Mouse (Mus musculus) lung, adult 18-20 months (tissue): ENCODE results near the gene Surf2.

Source experiments
- DNase-seq, 2 experiments: peaks; one replicate each; pipeline ENCODE4 v3.0.0; 2022; ENCODE audit warnings: mixed read lengths in 2 of 2

Gene Surf2

DNA sequence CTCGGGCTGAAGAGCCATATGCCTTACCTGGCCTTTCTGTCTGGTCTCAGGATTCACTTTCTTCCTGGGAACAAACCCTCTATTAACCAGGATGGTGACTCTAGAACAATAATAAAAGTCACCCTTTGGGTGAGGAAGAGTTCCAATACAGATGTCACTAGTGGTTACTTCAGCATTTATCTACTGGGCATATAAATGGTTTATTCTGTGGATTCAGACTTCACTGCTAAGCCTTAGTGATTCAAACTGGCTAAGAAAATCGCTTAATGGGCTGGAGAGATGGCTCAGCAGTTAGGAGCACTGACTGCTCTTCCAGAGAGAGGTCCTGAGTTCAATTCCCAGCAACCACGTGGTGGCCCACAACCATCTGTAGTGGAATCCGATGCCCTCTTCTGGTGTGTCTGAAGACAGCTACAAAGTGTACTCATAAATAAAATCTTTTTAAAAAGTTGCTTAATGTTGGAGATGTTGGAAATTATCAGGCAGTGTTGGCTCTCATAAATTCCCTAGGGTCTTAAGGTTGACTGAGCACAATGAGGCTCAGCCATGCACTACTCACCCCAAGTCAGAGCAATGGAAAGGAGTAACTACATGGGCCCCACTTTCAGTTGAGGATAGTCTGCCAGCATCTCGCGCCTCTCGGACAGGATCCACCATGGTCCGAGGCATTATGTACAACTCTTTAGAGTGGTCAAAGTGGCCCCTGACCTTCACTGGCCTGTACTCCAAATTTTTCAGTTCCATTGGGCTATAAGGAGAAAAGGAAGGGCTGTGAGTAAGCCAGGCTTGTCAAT is 1.8 kb upstream of the Surf2 start:
- DNase-seq: no peak

DNA sequence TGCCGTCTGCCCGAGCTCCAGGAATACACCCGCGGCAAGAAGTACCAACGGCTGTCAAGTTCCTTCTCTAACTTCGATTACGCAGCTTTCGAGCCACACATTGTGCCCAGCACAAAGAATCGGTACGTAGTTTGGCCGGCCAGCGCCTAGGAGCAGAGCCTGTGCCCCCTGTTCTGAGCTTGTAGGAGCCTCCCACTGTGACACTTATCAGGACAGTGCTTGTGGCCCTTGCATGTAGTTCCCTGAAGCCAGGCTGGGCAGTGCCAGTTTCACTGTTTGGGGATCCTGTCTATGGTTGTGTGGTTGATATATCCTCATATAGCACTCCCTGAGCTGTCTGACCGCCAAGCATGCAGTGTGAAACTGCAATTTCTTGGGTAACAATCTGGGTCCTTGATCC is 571 bp downstream of the Surf2 start:
- no peak for DNase-seq

DNA sequence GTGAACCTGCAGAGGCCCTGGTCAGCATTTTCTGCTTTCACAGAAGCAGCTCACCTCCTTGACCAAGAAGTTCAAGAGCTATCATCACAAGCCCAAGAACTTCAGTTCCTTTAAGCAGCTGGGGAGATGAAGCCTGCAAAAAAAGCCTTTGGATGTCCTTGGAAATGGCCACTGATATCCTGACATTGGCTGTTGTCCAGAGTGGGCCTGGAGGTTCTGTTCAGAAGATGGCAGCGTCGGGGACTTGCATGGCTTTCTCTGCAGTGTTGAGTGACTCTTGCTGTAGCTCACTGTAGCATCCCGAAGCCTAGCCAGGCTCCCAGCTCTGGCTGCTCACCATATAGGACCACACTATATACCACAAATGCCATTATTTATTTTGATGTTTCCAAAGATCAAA is 3.5 kb downstream of the Surf2 start:
- no peak for DNase-seq

DNA sequence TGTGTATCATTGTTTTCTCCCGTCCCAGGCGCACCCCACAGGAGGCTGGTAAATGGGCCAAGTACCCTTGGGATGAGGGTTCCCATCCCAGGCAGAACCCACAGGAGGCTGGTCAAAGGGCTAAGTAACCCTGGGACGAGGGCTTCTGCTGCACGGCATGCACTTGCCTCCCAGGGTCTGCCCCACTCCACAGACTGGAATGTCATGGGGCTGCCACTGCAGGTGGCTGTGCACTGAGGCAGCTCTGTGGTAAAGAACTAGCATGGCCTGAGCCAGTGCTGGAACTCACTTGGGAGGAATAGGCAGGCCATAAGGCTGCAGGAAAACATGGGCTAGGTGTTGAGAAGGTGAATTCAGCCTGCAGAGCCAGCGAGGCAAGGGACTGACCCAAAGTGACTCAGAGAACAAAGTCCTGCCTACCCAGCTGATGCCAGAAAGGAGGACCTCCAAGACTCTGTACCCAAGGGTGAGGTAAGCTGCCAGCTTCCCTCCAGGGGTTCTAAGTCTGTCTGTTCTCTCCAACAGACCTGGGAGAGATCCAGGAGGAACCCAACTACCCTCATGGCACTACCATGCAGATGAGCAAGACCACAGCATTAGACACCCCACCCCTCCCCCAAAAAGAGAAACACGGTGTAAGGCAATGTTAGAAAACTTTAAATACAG is 4.2 kb downstream of the Surf2 start:
- no peak for DNase-seq

DNA sequence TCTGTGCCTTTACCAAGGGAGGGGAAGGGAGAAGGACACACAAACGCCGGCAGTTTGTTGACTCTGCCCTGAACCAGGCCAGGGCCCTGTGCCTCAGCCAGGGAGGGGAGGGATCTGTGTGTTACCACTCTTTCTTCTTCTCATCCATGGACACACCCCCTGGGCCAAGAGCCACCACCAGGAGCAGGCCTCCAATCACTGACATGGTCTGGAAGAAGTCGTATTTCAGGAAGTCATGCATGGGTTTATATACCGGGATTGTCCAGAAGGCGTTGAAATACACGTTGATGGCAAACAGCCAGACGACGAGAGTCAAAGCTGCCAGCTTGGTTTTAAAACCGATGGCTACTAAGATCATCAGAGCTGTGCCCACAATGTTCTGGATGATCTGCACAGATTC is 5.6 kb downstream of the Surf2 start:
- DNase-seq: peak in 1 of 2 experiments; percentile 30

DNA sequence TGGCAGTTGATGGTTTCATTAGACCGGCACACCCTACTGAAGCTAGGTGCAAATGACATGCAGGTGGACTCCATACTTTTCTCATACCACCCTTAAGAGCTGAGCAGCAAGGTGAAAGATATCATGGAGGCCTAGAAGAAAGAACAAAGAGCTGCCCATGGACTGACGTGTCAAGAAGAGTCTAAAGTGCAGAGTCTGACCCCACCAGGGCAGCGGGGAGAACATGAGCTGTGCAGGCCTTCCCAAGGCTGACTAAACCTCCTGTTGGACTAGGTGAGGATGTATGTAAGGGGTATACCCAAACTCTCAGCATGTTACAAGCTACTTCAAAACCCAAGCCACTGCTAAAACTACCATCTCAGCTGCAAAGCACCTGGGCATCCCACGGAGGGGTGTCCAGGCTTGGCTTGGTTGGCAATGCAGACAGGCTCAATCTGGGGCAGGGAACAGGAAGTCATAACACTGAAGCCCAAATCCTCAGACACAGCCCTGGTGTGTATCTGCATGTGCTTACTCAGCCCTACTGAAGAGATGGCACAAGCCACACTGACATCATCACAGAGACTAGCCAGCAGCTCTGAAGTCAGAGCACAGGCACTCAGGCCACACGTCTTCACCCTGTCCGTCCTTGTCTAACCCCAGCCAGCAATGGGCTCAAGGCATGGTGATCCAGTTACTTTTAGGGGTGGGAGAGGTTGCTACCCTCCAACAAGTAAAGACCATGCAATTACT is 11.7 kb downstream of the Surf2 start:
- DNase-seq: no peak

DNA sequence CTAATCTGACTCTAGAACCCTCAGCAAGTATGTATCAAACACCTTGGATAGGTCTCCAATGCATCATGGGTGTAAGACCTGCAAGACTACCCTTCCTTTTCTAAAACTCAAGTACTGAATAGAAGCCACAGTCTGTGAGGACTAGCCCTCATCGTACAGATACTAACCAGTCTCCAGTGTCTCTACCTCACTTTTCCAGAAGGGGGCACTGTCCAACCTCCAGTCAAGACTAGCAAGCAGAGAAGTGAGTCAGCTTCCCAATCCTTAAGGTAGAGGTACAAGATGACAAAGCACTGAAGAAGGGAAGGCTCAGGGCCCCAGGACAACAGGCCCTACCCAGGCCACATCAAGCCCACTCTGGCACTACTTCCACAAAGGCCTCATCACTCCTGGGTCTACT is 14.2 kb downstream of the Surf2 start:
- DNase-seq: peak; percentile 65 to 80

DNA sequence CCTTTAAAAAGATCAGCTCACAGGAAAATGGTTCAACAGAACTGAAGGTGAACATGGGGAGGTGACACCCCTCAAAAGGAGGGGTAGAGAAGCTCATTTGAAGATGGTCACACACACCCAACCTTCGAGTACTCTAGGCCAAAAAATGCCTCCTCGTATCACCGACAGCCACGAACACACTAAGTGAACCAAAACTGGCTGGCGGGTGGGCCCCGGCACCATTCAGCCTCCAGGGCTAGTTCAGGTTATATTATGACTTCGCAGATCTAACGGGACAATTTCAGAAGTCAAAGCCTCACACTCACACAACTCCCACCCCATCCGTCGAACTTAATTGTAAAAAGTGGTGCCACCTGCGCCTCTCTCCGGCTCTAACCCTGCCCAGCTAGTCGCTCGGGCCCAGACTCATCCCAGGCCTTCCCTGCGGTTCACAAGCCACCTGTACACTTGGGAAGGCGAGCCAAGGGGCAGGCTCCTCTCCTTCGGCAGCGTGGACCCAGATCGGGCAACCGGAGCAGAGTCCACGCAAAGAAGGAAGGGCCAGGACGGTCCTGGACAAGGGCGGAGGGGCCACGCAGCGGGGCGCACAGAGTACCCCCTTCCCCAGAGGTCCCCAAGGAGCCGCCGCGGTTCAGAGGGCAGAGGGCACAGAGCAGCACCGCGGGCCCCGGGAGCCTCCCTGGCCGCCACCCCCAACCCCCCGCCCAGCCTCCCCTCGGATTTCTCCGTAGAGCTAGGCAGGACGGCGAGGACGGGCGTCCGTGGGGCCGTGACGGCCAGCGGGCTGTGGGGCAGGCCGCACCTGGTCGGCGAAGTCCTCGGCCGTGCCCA is 16.5 kb downstream of the Surf2 start:
- peak; percentile 25 to 38 for DNase-seq

DNA sequence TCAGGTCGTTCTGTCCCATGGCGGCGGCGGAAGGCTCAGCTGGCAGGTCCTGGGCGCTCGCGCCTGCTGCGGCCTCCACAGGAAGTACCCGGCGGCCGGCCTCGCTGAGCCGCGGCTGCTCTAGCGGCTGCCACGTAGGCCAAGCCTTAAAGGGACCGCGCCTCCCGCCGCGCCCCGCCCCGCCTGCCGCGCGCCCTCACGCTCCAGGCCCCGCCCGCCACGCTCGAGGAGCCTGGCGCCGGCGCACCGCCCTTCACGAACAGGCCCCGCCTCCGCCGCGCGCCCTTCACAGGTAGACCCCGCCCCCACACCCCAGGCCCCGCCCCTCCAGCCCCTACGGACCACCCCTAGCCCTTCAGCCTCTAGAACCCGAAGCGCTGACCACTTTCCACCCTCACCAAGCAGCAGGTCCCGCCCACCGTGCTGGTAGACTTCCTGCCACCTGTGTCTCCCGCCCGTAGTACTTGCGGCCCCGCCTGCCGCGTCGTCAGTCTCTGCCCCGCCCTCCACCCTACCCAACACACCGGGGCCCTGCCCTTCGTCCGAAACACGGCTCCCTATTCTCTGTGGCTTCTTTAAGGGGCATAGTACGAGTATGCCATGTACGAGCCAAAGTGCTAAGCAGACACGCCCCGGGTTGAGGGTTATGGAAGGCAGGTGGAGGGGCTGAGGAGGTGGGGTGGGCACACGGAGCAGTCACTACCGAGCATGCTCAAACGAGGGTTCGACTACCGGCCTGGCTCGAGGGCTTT is 17.3 kb downstream of the Surf2 start, which contains the start of the genes Surf4 and Stkld1:
Surf4 (minus strand) TSS at position 625 of the 752 bp plus-strand sequence.
Stkld1 (plus strand) TSS at position 744 of the 752 bp plus-strand sequence.
- peak; percentile 97 to 98 for DNase-seq

DNA sequence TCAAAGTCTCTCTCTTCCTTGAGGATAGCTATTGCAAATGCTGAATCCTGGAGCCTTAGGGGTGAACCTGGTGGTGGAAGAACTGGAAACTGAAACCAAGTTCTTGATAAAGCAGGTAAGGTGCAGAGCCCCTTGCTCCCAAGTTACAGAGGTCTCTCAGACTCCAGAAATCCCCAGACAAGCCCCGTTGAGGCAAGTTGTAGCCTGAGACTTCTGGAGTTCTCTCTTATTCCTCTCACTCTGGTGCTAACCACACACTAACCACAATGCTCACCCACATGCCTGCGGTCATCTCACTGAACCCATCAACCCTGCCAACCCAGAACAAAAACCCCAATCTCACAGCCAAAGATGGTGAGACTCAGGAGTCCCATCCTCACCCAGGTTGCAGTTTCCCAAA is 19.1 kb downstream of the Surf2 start:
- DNase-seq: no peak

DNA sequence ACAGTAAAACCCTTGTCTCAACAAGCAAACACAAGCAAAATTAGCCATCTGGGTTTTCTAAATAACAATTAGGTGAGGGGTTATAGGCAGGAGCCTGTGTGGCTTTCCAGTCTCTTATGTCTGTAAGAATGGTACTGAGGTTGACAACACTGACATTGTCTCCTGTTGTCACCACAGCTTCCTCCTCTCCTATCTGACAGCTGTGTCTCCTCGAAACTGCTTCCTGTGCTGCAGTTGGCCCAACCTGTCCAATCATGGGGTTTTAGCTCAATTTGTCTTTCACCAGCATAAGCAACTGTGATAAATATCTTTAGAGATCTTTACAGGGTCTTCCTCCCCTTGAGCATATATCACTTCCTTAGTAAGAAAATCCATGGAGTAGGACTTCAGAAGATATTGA is 20.3 kb downstream of the Surf2 start:
- DNase-seq: no peak

DNA sequence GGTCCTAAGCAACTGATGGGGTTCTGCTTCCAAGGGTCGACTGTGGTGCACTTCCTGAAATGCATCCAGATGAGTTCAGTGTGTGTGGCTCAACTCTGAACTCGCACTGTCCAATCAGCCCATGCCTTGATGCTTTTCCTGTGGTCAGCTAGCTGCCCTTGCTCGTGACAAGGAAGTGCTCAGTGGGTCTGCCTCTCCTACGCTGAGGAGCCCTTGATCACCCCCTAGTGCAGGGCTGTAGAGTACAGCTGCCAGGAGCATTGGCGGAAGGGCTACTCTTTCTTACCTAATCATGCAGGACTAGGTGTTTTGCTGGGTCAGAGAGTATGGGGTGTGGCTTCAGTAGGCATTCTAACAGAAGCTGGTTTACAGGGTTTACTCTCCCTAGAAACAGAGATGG is 25.4 kb downstream of the Surf2 start:
- peak; percentile 67 to 77 for DNase-seq

DNA sequence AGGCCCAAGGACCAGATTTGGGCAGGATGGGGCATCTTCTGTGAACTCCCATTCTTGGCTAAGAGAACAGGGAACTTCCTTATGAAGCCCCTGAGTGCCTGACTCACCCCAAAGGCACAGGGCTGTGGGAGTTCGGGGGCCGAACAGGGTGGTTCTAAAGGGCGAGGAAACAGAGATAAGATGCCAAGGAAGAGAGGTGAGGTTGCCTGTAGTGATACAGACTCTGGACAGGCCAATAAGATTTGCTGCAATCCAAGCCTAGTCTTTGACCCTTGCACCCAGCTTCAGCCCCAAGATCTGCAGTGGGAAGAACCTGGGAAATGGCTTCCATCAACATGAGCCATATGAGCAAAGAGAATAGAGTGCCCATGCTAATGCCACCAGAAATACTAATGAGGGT is 27.1 kb downstream of the Surf2 start:
- DNase-seq: no peak

DNA sequence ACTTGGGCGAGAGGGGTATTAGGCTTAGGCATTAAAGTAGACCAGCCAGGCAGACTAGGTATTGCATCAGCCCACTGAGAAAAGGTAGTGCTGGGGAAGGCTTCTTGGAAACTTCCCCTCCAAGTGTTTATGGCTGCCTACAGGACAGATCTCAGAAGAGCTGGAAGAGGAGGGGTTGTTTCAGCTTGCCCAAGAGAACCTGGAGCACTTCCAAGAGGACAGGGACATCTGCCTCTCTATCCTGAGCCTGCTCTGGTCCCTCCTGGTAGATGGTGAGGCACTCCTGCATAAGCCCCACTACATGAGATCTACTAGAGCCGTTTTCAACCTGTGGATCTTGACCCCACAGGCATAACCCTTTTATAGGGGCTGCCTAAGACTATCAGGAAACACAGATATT is 34.2 kb downstream of the Surf2 start:
- no peak for DNase-seq

DNA sequence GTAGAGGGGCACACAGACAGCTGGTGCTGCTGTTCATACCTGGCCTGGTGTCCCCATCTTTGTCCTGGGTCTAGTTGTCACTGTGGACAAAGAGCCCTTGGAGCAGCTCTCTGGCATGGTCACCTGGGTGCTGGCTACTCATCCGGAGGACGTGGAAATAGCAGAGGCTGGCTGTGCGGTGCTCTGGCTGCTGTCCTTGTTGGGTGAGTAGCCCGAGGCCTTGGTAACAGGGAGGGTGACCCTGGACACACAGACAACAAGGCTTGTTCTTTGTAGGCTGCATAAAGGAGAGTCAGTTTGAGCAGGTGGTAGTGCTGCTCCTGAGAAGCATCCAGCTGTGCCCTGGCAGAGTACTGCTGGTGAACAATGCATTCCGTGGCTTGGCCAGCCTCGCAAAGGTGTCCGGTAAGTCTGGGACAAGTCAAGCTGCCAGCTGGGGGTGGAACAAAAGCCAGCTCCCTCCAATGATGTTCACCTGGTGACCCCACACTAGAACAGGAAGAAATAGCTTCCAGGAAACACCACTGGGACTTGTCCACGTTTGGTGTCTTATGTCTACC is 35.3 kb downstream of the Surf2 start:
- no peak for DNase-seq

DNA sequence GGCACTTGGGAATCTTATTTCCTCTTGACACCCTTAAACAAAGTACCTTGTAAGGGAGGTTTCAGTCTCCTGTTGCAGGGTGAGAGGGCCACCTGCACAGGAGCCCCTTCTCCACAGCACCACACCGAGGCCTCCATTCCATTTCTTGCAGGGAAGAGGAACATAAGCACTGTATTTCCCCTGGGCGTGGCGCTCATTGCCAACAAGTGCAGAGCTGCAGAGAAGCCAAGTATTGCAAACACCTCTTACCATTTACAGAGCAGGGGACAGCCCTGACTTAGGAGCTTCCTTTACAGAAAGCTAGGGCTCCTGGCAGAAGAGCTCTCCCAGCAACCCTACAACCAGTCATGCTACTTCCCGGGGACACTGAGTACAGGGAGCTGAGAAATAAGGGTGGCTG is 36.0 kb downstream of the Surf2 start:
- DNase-seq: peak in 1 of 2 experiments; percentile 29

DNA sequence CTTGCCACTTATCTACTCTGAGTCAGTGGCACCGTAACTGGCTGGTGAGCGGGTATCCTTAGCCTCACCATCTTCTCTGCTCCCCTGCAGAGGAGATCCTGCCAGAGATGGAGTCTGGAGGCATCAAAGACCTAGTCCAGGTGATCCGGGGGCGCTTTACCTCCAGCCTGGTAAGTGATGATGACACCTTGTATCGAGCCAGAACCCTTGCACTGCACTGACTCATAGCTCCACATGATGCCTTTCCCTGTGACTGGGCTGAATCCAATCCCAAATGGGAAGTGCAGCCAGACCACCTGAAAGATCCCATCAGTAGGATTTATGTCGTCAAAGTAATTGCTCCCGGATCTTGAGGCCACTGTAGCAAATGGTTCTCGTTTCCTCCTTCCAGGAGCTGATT is 36.7 kb downstream of the Surf2 start:
- DNase-seq: no peak

DNA sequence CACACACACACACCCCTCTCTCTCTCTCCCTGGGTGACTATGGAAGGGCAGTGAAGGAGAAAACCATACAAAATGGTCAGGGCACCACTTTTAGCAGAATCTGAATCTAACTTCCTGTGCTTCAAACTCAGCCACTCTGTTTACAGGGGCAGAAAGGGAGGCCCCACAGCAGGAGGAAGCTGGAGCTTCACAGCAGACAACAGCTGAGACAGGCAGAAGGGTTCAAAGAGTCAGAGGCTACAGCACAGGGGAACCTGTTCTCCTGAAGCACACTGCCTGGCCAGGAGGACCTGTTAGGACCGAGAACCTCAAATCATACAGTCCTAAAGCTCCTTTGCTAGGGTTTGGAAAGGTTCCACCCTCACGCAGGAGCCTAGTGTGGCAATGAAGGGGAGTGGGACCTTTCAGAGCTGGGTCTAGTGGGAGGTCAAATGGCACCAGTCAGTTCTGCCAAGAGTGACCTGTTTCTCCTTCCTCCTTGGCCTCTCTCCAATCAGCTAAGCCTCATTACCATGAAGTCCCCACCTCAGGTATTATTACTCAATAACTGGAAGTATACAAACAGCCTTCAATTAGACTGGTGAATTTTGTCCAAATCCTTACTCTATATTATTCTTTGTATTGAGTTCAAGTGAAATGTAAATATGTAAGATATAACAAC is 38.7 kb downstream of the Surf2 start:
- peak in 1 of 2 experiments; percentile 50 for DNase-seq

DNA sequence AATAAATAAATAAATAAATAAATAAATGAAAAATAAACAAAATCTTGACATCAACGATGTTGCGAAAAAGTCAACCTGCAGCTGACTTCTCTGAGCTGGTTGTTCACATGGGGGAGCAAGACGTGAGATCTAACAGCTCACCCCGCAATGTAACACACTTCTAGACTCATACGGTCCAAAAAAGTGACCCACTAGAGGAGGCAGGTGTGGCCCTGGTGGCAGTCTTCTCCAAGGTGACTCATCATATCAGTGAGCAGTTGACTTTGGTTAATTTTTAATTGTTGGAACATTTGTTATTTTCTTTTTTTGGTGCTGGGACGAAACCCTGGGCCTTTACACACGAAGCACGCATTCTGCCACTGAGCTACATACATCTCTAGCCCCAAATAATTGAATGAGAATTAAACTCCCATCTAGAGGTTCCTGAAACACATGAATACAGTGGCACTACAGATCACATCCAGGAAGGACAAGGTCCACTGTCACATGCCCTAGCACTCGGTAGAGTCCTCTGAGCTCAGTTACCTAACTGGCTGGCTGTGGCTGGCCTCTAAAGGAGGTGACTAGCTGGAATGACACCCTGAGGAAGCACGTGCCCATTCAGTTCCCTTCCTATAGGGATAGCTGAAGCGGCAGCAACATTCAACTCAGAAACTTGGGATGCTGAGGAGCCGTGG is 40.8 kb downstream of the Surf2 start:
- no peak for DNase-seq

DNA sequence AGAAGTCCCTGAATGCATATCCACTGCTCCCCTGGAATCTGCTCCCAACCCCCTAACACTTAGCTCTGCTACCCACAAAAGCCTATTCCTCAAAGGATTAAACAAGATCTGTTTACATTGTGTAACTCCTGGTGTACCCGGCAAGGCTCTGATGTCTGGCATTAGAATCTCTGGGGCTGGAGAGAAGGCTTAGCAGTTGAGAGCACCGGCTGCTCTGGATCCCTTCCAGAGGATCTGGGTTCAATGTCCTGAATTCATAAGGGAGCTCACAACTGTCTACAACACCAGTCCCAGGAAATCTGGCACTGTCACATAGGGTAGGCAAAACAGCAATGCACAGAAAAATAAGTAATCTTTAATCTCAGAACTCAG is 41.3 kb downstream of the Surf2 start:
- no peak for DNase-seq

DNA sequence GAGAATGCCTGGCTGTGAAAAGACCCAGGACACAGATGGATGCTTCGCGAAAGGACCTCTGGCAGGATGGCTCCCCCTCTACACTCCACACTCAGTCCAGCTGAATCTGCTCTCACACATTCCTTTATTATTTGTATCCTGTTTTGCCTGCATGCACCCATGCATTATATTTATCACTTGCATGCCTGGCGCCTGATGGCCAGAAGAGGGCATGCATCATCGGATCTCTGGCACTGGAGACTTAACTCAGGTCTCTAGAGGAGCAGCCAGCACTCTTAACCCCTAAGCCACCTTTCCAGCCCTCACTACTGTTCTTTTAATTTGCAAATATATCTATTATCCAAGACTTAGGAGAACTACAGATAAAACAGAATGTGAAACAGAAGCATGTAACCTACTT is 44.6 kb downstream of the Surf2 start:
- DNase-seq: no peak
